Mouse (Mus musculus) liver, embryonic 13.5 days (tissue): ENCODE results near the gene Gm9837. TPM values are rescaled to one million over a fixed set of nuclear protein-coding genes. Genes with fewer than 3 reads are reported as not detected.

Experiments
- polyA plus RNA-seq: library from polyadenylated mRNA; unstranded; fragments of >200 nt; fragmentation: Nextera tagmentation; extraction: Ambion mirVana; gene quantifications from 2 replicates; pipeline ENCODE4 v1.2.1, GENCODE M21; 2015

The Gm9837 gene
- polyA plus RNA-seq, 1 experiment from 2014 or later, result not detected

Other genes with a start within 250 kb of the Gm9837 start
- gene Hspa4, start 170.0 kb downstream of the Gm9837 start, polyA plus RNA-seq, result 67.8 and 84.7 TPM in 2 replicates
- gene Zcchc10, start 145.8 kb downstream of the Gm9837 start, polyA plus RNA-seq, result 15.1 and 18.9 TPM in 2 replicates
- gene Aff4, start 119.6 kb downstream of the Gm9837 start, polyA plus RNA-seq, result 6.5 and 9.4 TPM in 2 replicates
- 11.3 and 13.8 TPM in 2 replicates for gene Leap2, start 47.3 kb downstream of the Gm9837 start, polyA plus RNA-seq
- gene Uqcrq, start 39.6 kb downstream of the Gm9837 start, polyA plus RNA-seq, result 611 and 667 TPM in 2 replicates
- 0.12 and 0.28 TPM in 2 replicates for gene Gdf9, start 39.5 kb downstream of the Gm9837 start, polyA plus RNA-seq
- gene Gm10447, start 13.4 kb downstream of the Gm9837 start, polyA plus RNA-seq, result 0.07 TPM in 2 replicates
- gene Shroom1, start 13.3 kb downstream of the Gm9837 start, polyA plus RNA-seq, result 1.5 and 1.6 TPM in 2 replicates
- 0.53 and 0.59 TPM in 2 replicates for gene Gm9945, start 9.7 kb upstream of the Gm9837 start, polyA plus RNA-seq
- 11.0 and 13.2 TPM in 2 replicates for gene Sowaha, start 9.8 kb upstream of the Gm9837 start, polyA plus RNA-seq
- gene Sept8, start 48.8 kb upstream of the Gm9837 start, polyA plus RNA-seq, result 21.9 and 26.6 TPM in 2 replicates
- 13.3 and 13.8 TPM in 2 replicates for gene Kif3a, start 96.9 kb upstream of the Gm9837 start, polyA plus RNA-seq
- 0.60 and 0.82 TPM in 2 replicates for gene Il4, start 148.2 kb upstream of the Gm9837 start, polyA plus RNA-seq
- not detected in 2 replicates for gene Il13, start 164.2 kb upstream of the Gm9837 start, polyA plus RNA-seq
- 19.5 and 24.1 TPM in 2 replicates for gene Rad50, start 236.8 kb upstream of the Gm9837 start, polyA plus RNA-seq